Comparison of ENCODE assay signal across 24 mouse cellular contexts in the genomic region with DNA sequence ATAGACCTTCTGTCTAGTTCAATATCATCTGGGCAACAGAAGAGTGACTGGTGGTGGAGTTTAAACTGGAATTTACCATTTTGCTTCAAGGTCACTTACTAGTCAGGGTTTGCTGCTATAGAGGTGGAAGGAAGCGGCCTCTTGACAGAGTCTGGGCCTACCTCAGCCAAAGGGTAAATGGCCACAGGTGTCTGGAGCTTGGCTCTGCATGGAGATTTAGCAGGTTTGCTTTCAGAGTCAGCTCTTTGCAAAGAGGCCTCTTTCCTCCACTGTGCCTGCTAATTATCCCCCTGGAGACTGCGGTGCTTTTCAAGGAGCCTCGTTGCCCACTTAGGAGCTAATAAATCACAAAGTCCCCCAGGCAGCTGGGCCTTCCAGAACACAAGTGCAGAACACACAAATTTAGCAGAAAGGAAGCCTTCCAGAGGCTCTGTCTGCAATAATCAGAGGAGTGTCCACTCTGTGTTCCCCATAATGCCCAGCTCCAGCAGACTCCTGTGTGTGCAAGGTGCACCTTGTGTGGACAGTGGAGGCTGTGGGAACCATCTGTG.
A peak's percentile ranks its signal among the peaks of the same experiment; 100 is the strongest.
DNase-seq lines count a peak whose midpoint lies in the region; ATAC-seq and TF ChIP-seq lines count a peak whose summit lies in the region.
"Had no signal": no experiment of that assay in that cellular context is flagged by ENCODE, and none has a peak within 500 bp of the region (broad histone marks: within the 10 kb centered on the region; RNA-seq: fewer than 3 reads in every experiment).

No protein-coding gene starts in this region.

- DNase-seq in hindbrain, postnatal 0 days (ENCODE audit: low spot score) = peak; percentile 15
- no peak for DNase-seq in hindbrain, embryonic 10.5 days (ENCODE audit: low spot score)
- DNase-seq in brain, adult 2 months (ENCODE audit: low read depth, low spot score) = peak; percentile 33
- DNase-seq in forelimb bud, embryonic 11.5 days (ENCODE audit: low read depth, low spot score) = peak; percentile 80
- peak; percentile 27 for DNase-seq in mesoderm, embryonic 11.5 days (ENCODE audit: low read depth, low spot score)
- DNase-seq in urinary bladder, postnatal 10 days (ENCODE audit: low spot score) = no peak
- no peak for DNase-seq in frontal cortex, postnatal 36 days (ENCODE audit: low spot score in 2 of 2)
- DNase-seq: adrenal gland, adult 8-10 months; cerebellum, adult 8-10 months; gastrocnemius, postnatal 25 days; heart, adult 18-20 months; heart, postnatal 10 days; kidney, adult 8-10 months; kidney, postnatal 14 days; lung, embryonic 14.5 days; retina, postnatal 1 day had no signal

- no peak overlapping the region for H3K9ac ChIP-seq in hindbrain, postnatal 0 days (replicated peaks; ENCODE audit: low read length)
- H3K9ac ChIP-seq: embryonic facial prominence, embryonic 13.5 days; heart, embryonic 12.5 days; hindbrain, embryonic 12.5 days; limb, embryonic 15.5 days; liver, embryonic 14.5 days; lung, embryonic 14.5 days; neural tube, embryonic 12.5 days had no signal

- TF ChIP-seq CTCF in hindbrain, postnatal 0 days (IDR thresholded peaks at IDR 0.05; ENCODE audit: low read depth) = no peak

- ATAC-seq in hindbrain, postnatal 0 days = no peak
- ATAC-seq: activated CD4-positive, CD25-positive, alpha-beta regulatory T cell, adult 4 months; forebrain, embryonic 14.5 days had no signal

- H3K27me3 ChIP-seq in hindbrain, postnatal 0 days (ENCODE audit: insufficient read depth, low read length) = no peaks in the 10 kb centered on the region
- no peaks in the 10 kb centered on the region for H3K27me3 ChIP-seq in hindbrain, embryonic 10.5 days (ENCODE audit: insufficient read depth, poor library complexity, severe bottlenecking)
- H3K27me3 ChIP-seq: embryonic facial prominence, embryonic 13.5 days; heart, embryonic 12.5 days; hindbrain, embryonic 12.5 days; limb, embryonic 15.5 days; neural tube, embryonic 12.5 days had no signal

- no peaks in the 10 kb centered on the region for H3K9me3 ChIP-seq in hindbrain, postnatal 0 days (ENCODE audit: low read length)
- H3K9me3 ChIP-seq in hindbrain, embryonic 10.5 days = no peaks in the 10 kb centered on the region
- H3K9me3 ChIP-seq: embryonic facial prominence, embryonic 13.5 days; heart, embryonic 12.5 days; hindbrain, embryonic 12.5 days; limb, embryonic 15.5 days; neural tube, embryonic 12.5 days had no signal

- no peak overlapping the region for H3K4me2 ChIP-seq in hindbrain, postnatal 0 days (ENCODE audit: low read depth, low read length)
- H3K4me2 ChIP-seq: embryonic facial prominence, embryonic 13.5 days; heart, embryonic 12.5 days; hindbrain, embryonic 12.5 days; limb, embryonic 15.5 days; lung, embryonic 14.5 days; neural tube, embryonic 12.5 days had no signal

- H3K4me3 ChIP-seq in hindbrain, postnatal 0 days (ENCODE audit: low read length) = no peak overlapping the region
- no peak overlapping the region for H3K4me3 ChIP-seq in hindbrain, embryonic 10.5 days
- H3K4me3 ChIP-seq: embryonic facial prominence, embryonic 13.5 days; heart, embryonic 12.5 days; hindbrain, embryonic 12.5 days; limb, embryonic 15.5 days; neural tube, embryonic 12.5 days had no signal

- H3K36me3 ChIP-seq in hindbrain, postnatal 0 days (ENCODE audit: insufficient read depth, low read length) = no peaks in the 10 kb centered on the region
- no peaks in the 10 kb centered on the region for H3K36me3 ChIP-seq in hindbrain, embryonic 10.5 days
- H3K36me3 ChIP-seq: embryonic facial prominence, embryonic 13.5 days; heart, embryonic 12.5 days; hindbrain, embryonic 12.5 days; limb, embryonic 15.5 days; neural tube, embryonic 12.5 days had no signal

- no peaks in the 10 kb centered on the region for H3K4me1 ChIP-seq in hindbrain, postnatal 0 days (ENCODE audit: insufficient read depth, low read length)
- no peaks in the 10 kb centered on the region; the same call in 1 of the 2 replicates for H3K4me1 ChIP-seq in hindbrain, embryonic 10.5 days (replicated peaks)
- H3K4me1 ChIP-seq: embryonic facial prominence, embryonic 13.5 days; heart, embryonic 12.5 days; hindbrain, embryonic 12.5 days; limb, embryonic 15.5 days; neural tube, embryonic 12.5 days had no signal

- no peak overlapping the region for H3K27ac ChIP-seq in hindbrain, postnatal 0 days
- no peak overlapping the region for H3K27ac ChIP-seq in hindbrain, embryonic 10.5 days
- H3K27ac ChIP-seq: embryonic facial prominence, embryonic 13.5 days; hindbrain, embryonic 12.5 days; limb, embryonic 15.5 days; liver, embryonic 14.5 days; neural tube, embryonic 12.5 days had no signal

- 50% methylated on average over 3 of the region's 3 CpGs for WGBS in hindbrain, postnatal 0 days
- 66% methylated on average over 3 of the region's 3 CpGs for WGBS in hindbrain, embryonic 10.5 days

Comparison
In these comparisons a context has a peak if more than half of its experiments do, and no peak if none do; other contexts are left out.
1. DNase-seq: peak in hindbrain, postnatal 0 days (single experiment), brain, adult 2 months (single experiment), forelimb bud, embryonic 11.5 days (single experiment) and mesoderm, embryonic 11.5 days (single experiment); none in hindbrain, embryonic 10.5 days (single experiment), urinary bladder, postnatal 10 days (single experiment) and frontal cortex, postnatal 36 days (0 of 2).